Mouse (Mus musculus) c-Kit-positive CD71-negative TER-119-negative erythroid progenitor cells, embryonic 14.5 days (primary cell): Measurements from ENCODE around the gene Tmem50a.

Experiments used
- DNase-seq: peaks from one replicate; pipeline ENCODE4 v3.0.0-alpha.2; 2013; ENCODE audit warnings: low read depth

Tmem50a gene

GRCm38 (mm10) chr4:134914864-134915209 is at the start of gene Tmem50a:
Gene Tmem50a, minus strand, starts transcription at chr4:134915024.
- DNase-seq: peak; percentile 93

- DNase-seq: peak; percentile 87
Observed at GRCm38 (mm10) chr4:134963021-134963776, 48.4 kb upstream of the Tmem50a start.

DNA sequence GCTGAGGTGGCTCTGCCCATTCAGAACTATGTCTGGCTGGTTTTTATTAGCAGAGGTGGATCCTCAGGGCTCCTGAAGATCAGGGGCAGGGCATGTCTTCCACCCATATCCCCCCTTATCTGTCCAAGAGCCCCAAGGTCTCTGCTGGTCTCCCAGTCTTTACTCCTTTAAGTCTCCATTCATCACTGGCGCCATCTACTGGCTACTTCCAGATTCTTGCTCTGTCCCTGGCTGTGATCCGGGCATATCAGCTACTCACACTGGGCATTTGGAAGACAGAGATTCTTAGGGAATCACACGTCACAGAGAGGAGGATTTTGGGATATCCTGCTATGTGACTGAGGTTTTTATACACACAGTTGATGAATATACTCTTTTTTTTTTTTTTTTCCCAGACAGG is 41.5 kb upstream of the Tmem50a start:
- peak; percentile 79 for DNase-seq

DNA sequence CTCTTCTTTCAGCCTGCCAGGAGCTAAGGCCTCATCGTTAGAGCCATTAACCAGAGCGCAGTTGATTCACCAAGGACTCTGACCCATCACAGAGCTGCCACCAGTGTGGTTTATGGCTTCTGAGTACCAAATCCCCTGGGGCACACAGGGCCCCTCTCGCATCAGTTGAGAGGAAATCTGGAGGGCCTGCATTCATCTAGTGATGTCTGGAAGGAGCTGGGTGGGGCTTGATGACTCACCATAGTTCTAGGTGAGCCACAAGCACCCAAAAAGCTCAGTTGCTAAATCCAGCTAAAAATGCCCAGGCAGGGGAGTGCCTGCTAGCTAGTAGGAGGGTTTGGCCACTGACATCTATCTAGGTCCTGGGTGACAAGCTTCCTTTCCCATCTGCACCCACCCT is 41.0 kb upstream of the Tmem50a start:
- no peak for DNase-seq

DNA sequence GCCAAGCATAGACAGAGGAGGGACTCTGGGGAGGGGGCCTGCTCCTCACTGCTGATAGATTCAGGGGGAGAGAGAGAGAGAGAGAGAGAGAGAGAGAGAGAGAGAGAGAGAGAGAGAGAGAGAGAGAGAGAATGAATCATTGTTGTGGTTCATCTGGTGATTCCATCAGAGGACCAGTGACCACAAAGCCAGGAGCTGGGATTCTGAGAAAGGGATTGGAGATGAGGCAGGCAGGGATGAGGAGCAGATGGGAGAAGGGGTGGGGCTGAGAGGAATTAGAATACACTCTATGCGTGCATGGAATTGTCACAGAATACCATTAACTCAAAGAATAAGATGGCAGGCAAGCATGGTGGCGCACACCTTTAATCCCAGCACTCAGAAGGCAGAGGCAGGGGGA is 40.4 kb upstream of the Tmem50a start:
- DNase-seq: no peak

DNA sequence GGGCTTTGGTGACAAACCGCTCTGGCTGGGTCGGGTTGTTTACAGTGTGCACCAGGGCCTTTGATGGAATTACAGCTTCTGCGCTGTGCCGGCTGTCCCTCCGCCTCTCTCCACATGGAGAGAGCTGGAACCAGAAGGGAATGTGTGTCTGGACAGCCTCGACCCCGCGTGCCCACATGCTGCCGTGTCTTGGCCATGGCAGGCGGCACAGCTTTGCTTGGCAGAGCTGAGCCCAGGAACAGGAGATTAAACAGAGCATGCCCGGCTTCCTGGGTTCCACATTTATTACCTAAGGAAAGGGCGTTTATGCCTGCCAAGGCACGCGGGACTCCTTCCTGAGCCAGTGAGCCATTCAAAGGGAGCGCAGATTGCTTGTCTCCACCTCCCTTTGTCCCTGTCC is 39.6 kb upstream of the Tmem50a start:
- no peak for DNase-seq

DNA sequence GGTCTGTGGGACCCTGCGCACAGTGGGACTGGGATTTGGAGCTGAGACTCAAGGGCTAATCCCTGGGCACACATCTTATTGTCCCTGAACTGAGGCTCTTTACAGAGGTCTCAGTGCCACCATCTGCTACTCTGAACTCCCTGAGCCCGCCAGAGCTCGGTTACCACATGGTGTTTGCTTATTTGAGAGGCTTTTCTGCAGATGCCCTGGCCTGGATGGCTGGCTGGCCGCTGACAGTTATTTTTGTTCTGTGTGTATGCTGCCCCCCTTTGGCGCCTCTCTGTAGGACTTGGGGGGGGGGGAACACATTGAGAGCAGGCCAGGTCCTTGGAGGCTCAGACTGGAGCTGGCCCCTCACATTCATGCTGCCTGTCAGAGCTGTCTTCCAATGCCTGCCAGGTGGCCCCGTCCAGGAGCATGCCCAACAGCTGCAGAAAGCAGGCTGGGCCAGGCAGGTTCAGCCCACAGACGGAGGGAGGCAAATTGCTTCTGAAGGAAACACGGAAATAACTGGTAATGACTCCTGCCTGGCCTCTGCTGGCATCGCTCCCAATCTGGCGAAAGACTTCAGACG is 35.8 kb upstream of the Tmem50a start:
- no peak for DNase-seq

- no peak for DNase-seq
Observed at GRCm38 (mm10) chr4:134946024-134946744, 31.4 kb upstream of the Tmem50a start.

DNA sequence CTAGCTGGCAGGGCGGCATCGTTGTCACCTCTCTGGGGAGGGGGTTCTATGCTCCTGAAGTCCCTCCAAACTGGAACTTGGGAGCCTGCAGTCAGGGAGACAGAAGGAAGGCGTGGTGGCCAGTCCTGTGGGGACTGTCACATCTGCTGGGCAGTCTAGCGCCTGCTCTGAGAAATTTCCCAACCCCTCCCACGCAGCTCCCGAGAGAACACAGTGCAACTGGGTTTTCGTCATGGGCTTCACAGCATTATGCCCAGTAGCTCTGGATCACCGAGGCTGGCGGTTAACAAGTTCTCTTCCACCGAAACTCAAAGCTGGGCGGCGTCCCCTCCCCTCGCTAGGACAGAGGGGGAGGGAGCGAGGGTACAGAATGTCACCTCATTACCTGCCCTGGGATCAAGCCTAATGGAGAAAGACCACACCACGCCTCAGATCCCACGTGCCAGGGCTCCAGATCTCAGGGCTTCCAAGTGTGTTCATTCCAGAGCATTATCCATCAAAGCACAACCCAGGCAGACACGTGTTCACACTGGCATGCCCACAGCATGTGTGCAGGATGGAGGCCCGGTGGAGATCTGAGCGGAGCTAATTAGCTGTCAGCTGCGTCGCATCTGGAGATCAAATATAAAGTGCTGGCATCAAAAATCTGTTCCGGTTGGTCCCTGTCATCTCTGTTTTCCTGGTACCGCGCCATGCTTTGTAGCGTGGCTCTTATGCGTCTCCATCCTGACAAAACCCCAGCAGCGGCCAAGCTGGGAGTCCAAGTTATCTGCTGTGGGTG is 29.1 kb upstream of the Tmem50a start:
- no peak for DNase-seq

- DNase-seq: no peak
Observed at GRCm38 (mm10) chr4:134939900-134940299, 25.1 kb upstream of the Tmem50a start.

DNA sequence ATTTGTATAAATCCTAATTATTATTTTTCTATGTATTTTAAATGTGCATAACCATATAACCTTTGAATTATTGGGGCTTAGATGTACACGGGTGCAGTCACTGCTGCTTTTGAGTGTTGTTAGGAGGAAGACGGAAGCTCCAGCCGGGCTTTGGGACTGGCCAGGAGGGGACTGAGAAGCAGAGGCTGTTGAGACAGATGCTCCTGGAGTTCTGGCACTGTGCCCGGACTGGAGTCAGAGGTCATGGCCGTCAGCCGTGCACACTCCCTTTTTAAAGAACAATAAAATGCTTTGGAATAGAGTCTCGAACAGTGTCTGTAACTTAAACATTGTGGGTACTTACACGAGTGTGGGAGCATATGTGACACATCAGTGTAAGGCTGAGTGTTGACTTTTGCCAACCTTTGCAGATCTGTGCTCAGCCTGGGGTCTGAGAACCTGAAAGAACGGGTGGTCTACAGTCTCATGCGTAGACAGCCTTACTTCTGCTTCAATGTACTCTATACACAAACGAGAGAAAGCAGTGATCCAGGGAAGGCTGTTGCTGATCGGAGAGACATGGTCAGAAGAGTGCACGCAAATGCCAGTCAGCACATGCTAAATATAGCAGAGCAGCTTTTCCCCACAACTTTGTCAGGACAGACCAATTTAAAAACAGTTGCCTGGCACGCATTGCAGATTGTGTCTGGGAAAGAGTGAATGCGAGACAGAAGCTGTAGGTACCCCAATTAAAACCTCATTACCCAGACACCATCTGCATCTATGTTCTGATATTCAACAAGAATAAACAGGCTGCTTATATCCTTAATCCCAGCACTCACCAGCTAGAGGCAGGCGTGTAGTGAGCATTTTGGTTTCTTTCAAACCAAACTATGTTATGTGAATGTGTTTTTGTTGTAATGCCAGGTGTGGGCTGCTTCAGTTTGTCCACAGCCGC is 22.7 kb upstream of the Tmem50a start:
- DNase-seq: no peak

DNA sequence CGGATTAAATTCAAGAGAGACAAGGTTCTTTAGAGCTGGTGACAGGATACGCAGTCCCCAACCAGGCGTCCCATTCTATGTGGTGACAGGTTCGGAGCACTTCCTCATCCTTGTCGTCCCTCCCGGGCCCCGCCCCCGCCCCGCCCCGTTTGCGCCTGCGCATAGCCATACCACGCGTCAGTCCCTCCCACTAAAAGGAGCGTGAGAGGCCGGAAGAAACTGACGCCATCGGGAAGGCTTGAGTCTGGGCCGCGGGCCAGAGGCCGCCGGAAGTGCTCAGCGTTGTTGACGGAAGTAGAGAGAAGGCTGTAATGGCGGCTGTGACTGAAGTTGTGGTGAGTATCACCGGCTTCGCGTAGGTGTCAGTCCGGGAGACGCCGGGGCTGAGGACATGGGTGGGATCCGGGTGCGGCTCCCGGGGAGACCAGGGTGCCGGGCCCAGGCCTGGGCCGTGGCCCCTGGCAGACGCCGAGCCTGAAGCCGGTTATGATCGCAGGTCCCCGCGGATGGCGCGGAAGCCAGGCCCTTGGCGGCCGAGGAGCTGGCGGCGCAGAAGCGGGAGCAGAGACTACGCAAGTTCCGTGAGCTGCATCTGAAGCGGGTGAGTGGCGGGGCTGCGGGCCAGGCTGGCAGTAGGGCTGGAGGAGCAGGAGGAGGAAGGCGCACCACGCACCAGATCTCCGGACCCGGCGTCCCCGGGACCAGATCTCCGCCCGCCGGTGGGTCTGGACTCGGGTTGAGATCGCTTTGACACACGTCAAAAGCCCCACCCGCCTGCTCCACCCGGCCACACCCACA is 16.1 kb upstream of the Tmem50a start, which contains the start of gene Syf2:
Gene Syf2 (plus strand): TSS at position 215 of the 798 bp plus-strand sequence.
- DNase-seq: peak; percentile 98

DNA sequence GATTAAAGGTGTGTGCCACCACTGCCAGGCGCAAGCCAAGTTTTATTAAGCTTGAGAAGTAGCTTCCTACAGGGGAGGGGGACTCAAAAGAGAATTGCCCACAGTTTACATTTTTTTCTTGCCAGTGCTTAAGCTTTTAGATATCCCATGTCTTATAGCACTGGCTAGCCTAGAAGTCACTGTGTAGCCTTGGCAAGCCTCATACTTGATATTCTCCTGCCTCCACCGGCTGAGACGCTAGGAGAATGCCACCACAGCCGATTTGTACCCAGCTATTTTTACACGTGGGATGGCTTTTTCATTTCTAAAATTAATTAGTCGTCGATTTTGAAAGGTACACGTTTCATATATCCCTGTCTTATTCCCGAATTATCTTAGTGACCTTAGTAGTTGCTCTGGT is 15.4 kb upstream of the Tmem50a start:
- no peak for DNase-seq

DNA sequence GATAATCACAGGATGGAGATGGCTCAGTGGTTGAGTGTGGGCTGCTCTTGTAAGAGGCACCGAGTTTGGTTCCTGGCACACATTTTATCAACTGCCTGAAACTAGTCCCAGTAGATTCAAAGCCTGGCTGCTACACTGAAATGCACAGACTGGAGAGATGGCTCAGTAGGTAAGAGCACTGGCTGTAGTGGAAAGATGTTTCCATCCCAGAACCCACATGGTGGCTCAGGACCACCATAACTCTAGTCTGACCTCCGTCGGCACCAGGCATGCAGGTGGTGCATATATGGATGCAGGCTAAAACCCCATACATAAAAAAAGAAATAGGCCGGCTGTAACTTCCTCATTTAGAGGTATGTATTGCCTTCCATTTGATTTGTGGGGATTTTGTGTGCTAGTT is 14.7 kb upstream of the Tmem50a start:
- no peak for DNase-seq

DNA sequence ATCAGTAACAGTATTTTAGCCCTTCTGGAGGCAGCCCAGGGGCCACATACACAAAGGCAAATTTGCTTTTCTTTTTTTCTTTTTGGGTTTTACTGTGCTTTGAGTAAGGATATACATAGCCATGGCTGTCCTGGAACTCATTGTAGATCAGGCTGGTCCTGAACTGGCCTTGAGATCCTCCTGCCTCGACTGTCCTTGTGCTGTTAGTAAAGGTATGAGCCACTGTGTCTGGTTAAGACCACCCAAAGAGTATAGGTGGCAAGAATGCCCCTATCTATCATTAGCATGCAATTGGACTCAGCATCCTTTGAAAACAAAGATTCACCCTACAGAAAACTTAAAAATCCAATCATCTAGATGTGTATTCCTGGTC is 13.6 kb upstream of the Tmem50a start:
- DNase-seq: no peak

- DNase-seq: no peak
Observed at GRCm38 (mm10) chr4:134927815-134928463, 13.1 kb upstream of the Tmem50a start.

- DNase-seq: no peak
Observed at GRCm38 (mm10) chr4:134925206-134925605, 10.4 kb upstream of the Tmem50a start.

GRCm38 (mm10) chr4:134924019-134924741 is 9.4 kb upstream of the Tmem50a start:
- DNase-seq: peak; percentile 85
